8 mouse cellular contexts compared by ENCODE assay signal in genomic region chr5:22344556-22344975, GRCm38 (mm10). TPM values are rescaled to one million over a fixed set of nuclear protein-coding genes. Genes with fewer than 3 reads are reported as not detected.
DNase-seq lines count a peak whose midpoint lies in the region; ATAC-seq and TF ChIP-seq lines count a peak whose summit lies in the region.

Reln (minus strand) TSS chr5:22344702.

- DNase-seq in layer of hippocampus, adult 8-10 months (ENCODE audit: low spot score in 2 of 2): no peak
- no peak for DNase-seq in layer of hippocampus, adult 11-12 months (ENCODE audit: low spot score)
- peak; percentile 85 for DNase-seq in brain, embryonic 14.5 days (ENCODE audit: low read depth)
- DNase-seq in liver, embryonic 13.5 days: peak; percentile 48
- DNase-seq in gastrocnemius, postnatal 36 days: no peak

- no peaks in the 10 kb centered on the region for H3K9me3 ChIP-seq in intestine, embryonic 15.5 days
- H3K9me3 ChIP-seq in liver, embryonic 13.5 days (replicated peaks): no peaks in the 10 kb centered on the region
- no peaks in the 10 kb centered on the region for H3K9me3 ChIP-seq in stomach, embryonic 14.5 days (ENCODE audit: control insufficient read depth, low read depth, low read length)

- peak within 1 kb of the TSS; percentile 17; the same call in 1 of the 2 replicates for H3K9ac ChIP-seq in intestine, embryonic 15.5 days
- peak within 1 kb of the TSS; percentile 92 for H3K9ac ChIP-seq in liver, embryonic 13.5 days
- peak within 1 kb of the TSS; percentile 10; the same call in 1 of the 2 replicates for H3K9ac ChIP-seq in stomach, embryonic 14.5 days (replicated peaks; ENCODE audit: low read depth, low read length)

- under 1% methylated on average over 65 of the region's 68 CpGs for WGBS in intestine, embryonic 15.5 days
- WGBS in liver, embryonic 13.5 days (ENCODE audit: insufficient replicate concordance): 1% methylated on average over 66 of the region's 68 CpGs
- 2% methylated on average over 11 of the region's 68 CpGs for WGBS in stomach, embryonic 14.5 days

- ATAC-seq in intestine, embryonic 15.5 days: peak; percentile 81
- peak; percentile 56 for ATAC-seq in liver, embryonic 13.5 days (ENCODE audit: low read depth)
- ATAC-seq in stomach, embryonic 14.5 days (ENCODE audit: insufficient number of reproducible peaks, insufficient read depth, low FRiP score, low read depth): peak; percentile 77

- peak within 1 kb of the TSS; percentile 8; the same call in 1 of the 2 replicates for H3K4me3 ChIP-seq in embryonic fibroblast, embryonic 13.5 days (ENCODE audit: insufficient read depth, low read length)
- H3K4me3 ChIP-seq in intestine, embryonic 15.5 days (replicated peaks): peak within 1 kb of the TSS; percentile 51
- H3K4me3 ChIP-seq in liver, embryonic 13.5 days (replicated peaks): peak within 1 kb of the TSS; percentile 79
- H3K4me3 ChIP-seq in stomach, embryonic 14.5 days (ENCODE audit: low read depth, low read length): peak within 1 kb of the TSS; percentile 52

- H3K4me1 ChIP-seq in embryonic fibroblast, embryonic 13.5 days (ENCODE audit: control insufficient read depth, insufficient read depth, low read length): no peaks in the 10 kb centered on the region
- peaks cover 19% of the 10 kb centered on the region for H3K4me1 ChIP-seq in intestine, embryonic 15.5 days (replicated peaks)
- H3K4me1 ChIP-seq in liver, embryonic 13.5 days (replicated peaks): peaks cover 68% of the 10 kb centered on the region
- peaks cover 10% of the 10 kb centered on the region; the same call in 1 of the 2 replicates for H3K4me1 ChIP-seq in stomach, embryonic 14.5 days (ENCODE audit: control insufficient read depth, insufficient read depth, low read length)

- intact Hi-C loops in gastrocnemius, postnatal 36 days (cut with DNase I): no loop called here

- no peak for TF ChIP-seq CTCF in brain, embryonic 14.5 days (IDR thresholded peaks at IDR 0.05; ENCODE audit: borderline replicate concordance, extremely low read depth, insufficient read depth, insufficient read length)
- no peak for TF ChIP-seq CTCF in embryonic fibroblast, embryonic 13.5 days (IDR thresholded peaks at IDR 0.05; ENCODE audit: borderline replicate concordance, insufficient read depth, low read length)

- peak; percentile 81 for TF ChIP-seq POLR2A in brain, embryonic 14.5 days (IDR thresholded peaks at IDR 0.05; ENCODE audit: borderline replicate concordance, extremely low read depth, insufficient read depth, insufficient read length, poor library complexity, severe bottlenecking)
- no peak for TF ChIP-seq POLR2A in embryonic fibroblast, embryonic 13.5 days (IDR thresholded peaks at IDR 0.05; ENCODE audit: low read depth, low read length)

- H3K4me2 ChIP-seq in intestine, embryonic 15.5 days (replicated peaks): peak within 1 kb of the TSS; percentile 98
- peak within 1 kb of the TSS; percentile 95 for H3K4me2 ChIP-seq in liver, embryonic 13.5 days
- H3K4me2 ChIP-seq in stomach, embryonic 14.5 days (replicated peaks; ENCODE audit: low read depth, low read length): peak within 1 kb of the TSS; percentile 97

- no peak within 1 kb of the TSS for H3K27ac ChIP-seq in embryonic fibroblast, embryonic 13.5 days (ENCODE audit: insufficient read depth, low read length)
- no peak within 1 kb of the TSS for H3K27ac ChIP-seq in intestine, embryonic 15.5 days
- H3K27ac ChIP-seq in liver, embryonic 13.5 days: peak within 1 kb of the TSS; percentile 95
- no peak within 1 kb of the TSS for H3K27ac ChIP-seq in stomach, embryonic 14.5 days (ENCODE audit: low read length)

- no peaks in the 10 kb centered on the region for H3K36me3 ChIP-seq in intestine, embryonic 15.5 days
- no peaks in the 10 kb centered on the region for H3K36me3 ChIP-seq in liver, embryonic 13.5 days
- H3K36me3 ChIP-seq in stomach, embryonic 14.5 days (ENCODE audit: control insufficient read depth, insufficient read depth, low read length): no peaks in the 10 kb centered on the region

- H3K27me3 ChIP-seq in intestine, embryonic 15.5 days (replicated peaks): peaks cover 59% of the 10 kb centered on the region
- H3K27me3 ChIP-seq in liver, embryonic 13.5 days: peaks cover 74% of the 10 kb centered on the region
- H3K27me3 ChIP-seq in stomach, embryonic 14.5 days (ENCODE audit: control insufficient read depth, insufficient read depth, low read length): peaks cover 59% of the 10 kb centered on the region

RNA-seq across cellular contexts. Expression of gene Reln, which starts in this region (rescaled TPM):
- 10 to 100 TPM; 35.3 to 49.0 (median 41.5) TPM for total RNA-seq in layer of hippocampus, adult 8-10 months (2022)
- 113 and 127 TPM in 2 replicates for polyA plus RNA-seq in brain, embryonic 14.5 days (2012; rRNA removed)
- 0.89 and 1.7 TPM in 2 replicates for polyA plus RNA-seq in embryonic fibroblast, embryonic 13.5 days (2011; ENCODE audit: insufficient read length, low read depth, missing spikeins)
- 2.8 and 3.2 TPM in 2 replicates for polyA plus RNA-seq in intestine, embryonic 15.5 days (2015; fragmentation: Nextera tagmentation; extraction: Ambion mirVana)
- 22.5 and 23.6 TPM in 2 replicates for polyA plus RNA-seq in liver, embryonic 13.5 days (2015; fragmentation: Nextera tagmentation; extraction: Ambion mirVana)
- 5.2 and 5.9 TPM in 2 replicates for polyA plus RNA-seq in stomach, embryonic 14.5 days (2014; fragmentation: Nextera tagmentation; extraction: Ambion mirVana)
- 1 to 10 TPM; 1.6 to 2.0 TPM for total RNA-seq in gastrocnemius, postnatal 36 days (2021)

Comparison
In these comparisons a context has a peak if more than half of its experiments do, and no peak if none do; other contexts are left out.
1. RNA of gene Reln (total RNA-seq): 35.3 to 49.0 TPM in layer of hippocampus, adult 8-10 months; 1.6 to 2.0 TPM in gastrocnemius, postnatal 36 days; every median in the first group is over 10 times any median in the second.
2. DNase-seq: peak in brain, embryonic 14.5 days (single experiment) and liver, embryonic 13.5 days (single experiment); none in layer of hippocampus, adult 8-10 months (0 of 2), layer of hippocampus, adult 11-12 months (single experiment) and gastrocnemius, postnatal 36 days (0 of 2).
3. H3K4me3 ChIP-seq: peak in every context shown above with its lines; median percentile 79 in liver, embryonic 13.5 days; 52 in stomach, embryonic 14.5 days; 51 in intestine, embryonic 15.5 days; 8 in embryonic fibroblast, embryonic 13.5 days.
4. H3K9ac ChIP-seq: peak in every context shown above with its lines; median percentile 92 in liver, embryonic 13.5 days; 17 in intestine, embryonic 15.5 days; 10 in stomach, embryonic 14.5 days.
5. Peak in every context shown above with its lines, with median percentiles within 50 percentile points of each other: ATAC-seq and H3K4me2 ChIP-seq.